Mouse (Mus musculus): ENCODE data around the gene Fan1. TPM values are rescaled to one million over a fixed set of nuclear protein-coding genes. Genes with fewer than 3 reads are reported as not detected.

Fan1 gene
- polyA plus RNA-seq, 1 experiment from 2014 or later: 5.1 TPM

DNA sequence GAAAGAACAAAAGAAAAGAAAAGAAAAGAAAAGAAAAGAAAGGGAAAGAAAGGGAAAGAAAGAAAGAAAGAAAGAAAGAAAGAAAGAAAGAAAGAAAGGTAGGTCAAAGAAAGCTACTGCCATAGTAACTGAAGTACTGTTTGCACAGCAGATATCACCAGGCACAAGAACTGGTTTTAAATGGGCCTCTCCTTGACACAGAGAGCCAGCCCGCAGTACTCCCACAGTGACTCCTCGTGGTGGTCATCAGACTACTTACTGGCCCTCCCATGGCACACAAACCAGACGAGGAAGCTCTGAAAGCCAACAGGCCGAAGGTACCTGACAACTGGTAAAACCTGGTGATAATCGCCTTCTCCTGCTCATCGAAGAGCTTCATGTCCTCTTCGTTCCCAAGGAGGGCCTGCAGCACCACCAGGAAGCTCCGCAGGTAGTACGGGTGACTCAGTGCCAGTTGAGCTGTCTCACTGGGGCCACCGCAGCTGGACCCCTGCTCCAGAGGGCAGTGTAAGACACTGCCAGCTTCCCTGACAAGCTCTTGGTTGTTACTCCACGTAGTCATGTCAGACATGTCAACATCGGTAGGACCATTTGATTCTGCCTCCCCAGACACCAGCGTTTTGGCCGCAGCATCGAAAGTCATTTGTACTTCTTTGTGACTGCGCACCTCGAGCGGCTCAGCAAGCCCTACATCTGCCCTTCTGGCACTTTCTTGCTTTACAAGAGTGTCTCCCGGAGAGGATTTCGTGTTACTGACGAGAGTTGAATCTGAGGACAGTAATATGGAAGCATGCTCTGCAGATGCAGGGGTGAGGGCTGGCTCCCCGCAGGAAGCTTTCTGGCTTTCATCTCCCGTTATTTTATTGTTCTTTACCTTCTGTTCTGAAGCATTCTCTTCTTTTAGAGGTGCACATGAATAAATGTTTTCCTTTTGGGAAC, 1.7 kb downstream of the Fan1 start:
- 87% methylated on average over 23 of the region's 23 CpGs for whole genome bisulfite sequencing

GRCm38 (mm10) chr7:64369841-64370240, 4.1 kb downstream of the Fan1 start:
- H3K27me3 ChIP-seq (ENCODE audit: control insufficient read depth, insufficient read depth, low read depth, low read length): no peaks in the 10 kb centered on the region
- no peak for ATAC-seq
- no peaks in the 10 kb centered on the region for H3K9me3 ChIP-seq (replicated peaks; ENCODE audit: control insufficient read depth, low read length, poor library complexity, severe bottlenecking)
- no peak overlapping the region for H3K4me3 ChIP-seq (ENCODE audit: low read depth, low read length)
- 93% methylated on average over 6 of the region's 6 CpGs for WGBS
- peaks cover 3% of the 10 kb centered on the region; the same call in 1 of the 2 replicates for H3K36me3 ChIP-seq (ENCODE audit: control insufficient read depth, insufficient read depth, low read length)
- peaks cover 7% of the 10 kb centered on the region for H3K4me1 ChIP-seq (ENCODE audit: control insufficient read depth, insufficient read depth, low read length)
- H3K27ac ChIP-seq (ENCODE audit: low read length): no peak overlapping the region
- H3K4me2 ChIP-seq (ENCODE audit: low read length): no peak overlapping the region
- H3K9ac ChIP-seq (ENCODE audit: low read depth, low read length): no peak overlapping the region

More for the DNA sequence above, 1.7 kb downstream of the Fan1 start:
- Histone ChIP-seq H3K4me3 (ENCODE audit: low read depth, low read length) (no peak overlapping the region), H3K9me3 (replicated peaks; ENCODE audit: control insufficient read depth, low read length, poor library complexity, severe bottlenecking) (no peaks in the 10 kb centered on the region), H3K4me1 (ENCODE audit: control insufficient read depth, insufficient read depth, low read length) (peaks cover 7% of the 10 kb centered on the region), H3K27ac (ENCODE audit: low read length) (no peak overlapping the region), H3K27me3 (ENCODE audit: control insufficient read depth, insufficient read depth, low read depth, low read length) (no peaks in the 10 kb centered on the region), H3K4me2 (ENCODE audit: low read length) (no peak overlapping the region), H3K36me3 (ENCODE audit: control insufficient read depth, insufficient read depth, low read length) (peaks cover 8% of the 10 kb centered on the region), H3K9ac (ENCODE audit: low read depth, low read length) (no peak overlapping the region)
- ATAC-seq: no peak

DNA sequence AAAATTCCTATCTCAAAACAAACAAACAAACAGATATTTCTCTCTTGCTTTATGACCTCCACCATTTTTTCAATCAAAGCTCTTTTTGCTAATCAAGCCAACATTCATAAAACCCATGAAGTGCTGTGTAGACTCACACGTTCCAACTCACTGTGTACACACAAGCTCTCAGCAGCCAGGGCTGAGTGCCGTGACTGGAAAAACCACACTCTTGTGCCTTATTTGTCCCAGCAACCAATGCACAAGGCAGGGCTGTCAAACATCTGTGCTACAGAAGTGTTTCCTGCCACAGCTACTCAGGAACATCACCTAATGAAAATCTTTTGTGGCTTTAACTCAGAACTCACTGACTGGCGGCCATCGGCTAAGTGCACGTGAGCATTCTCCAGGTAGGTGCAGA, 8.0 kb downstream of the Fan1 start:
- Histone ChIP-seq H3K4me1 (ENCODE audit: control insufficient read depth, insufficient read depth, low read length) (no peaks in the 10 kb centered on the region), H3K9ac (ENCODE audit: low read depth, low read length) (no peak overlapping the region), H3K27me3 (ENCODE audit: control insufficient read depth, insufficient read depth, low read depth, low read length) (no peaks in the 10 kb centered on the region), H3K4me3 (ENCODE audit: low read depth, low read length) (no peak overlapping the region), H3K4me2 (ENCODE audit: low read length) (no peak overlapping the region), H3K36me3 (ENCODE audit: control insufficient read depth, insufficient read depth, low read length) (peaks cover 23% of the 10 kb centered on the region), H3K9me3 (replicated peaks; ENCODE audit: control insufficient read depth, low read length, poor library complexity, severe bottlenecking) (no peaks in the 10 kb centered on the region), H3K27ac (ENCODE audit: low read length) (no peak overlapping the region)
- WGBS: 95% methylated on average over 5 of the region's 5 CpGs
- no peak for ATAC-seq

DNA sequence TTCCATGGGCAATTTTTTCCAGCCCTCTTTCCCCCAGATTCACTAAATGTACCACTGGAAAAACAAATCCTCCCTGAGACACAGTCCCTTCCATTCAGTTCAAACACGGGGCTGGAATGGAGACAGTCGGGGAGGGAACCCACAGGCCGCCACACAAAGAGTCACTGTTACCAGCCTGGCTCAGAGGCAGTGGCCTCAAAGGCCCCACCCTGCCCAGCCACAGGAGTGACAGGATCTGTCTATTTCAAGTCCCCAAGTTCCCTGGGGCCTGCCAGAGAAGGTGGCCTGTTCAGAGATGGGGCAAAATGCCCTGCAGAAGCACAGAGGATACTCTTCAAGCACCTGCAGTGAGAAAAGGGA, 13.3 kb downstream of the Fan1 start:
- Histone ChIP-seq H3K9me3 (replicated peaks; ENCODE audit: control insufficient read depth, low read length, poor library complexity, severe bottlenecking) (no peaks in the 10 kb centered on the region), H3K27me3 (ENCODE audit: control insufficient read depth, insufficient read depth, low read depth, low read length) (no peaks in the 10 kb centered on the region), H3K4me3 (ENCODE audit: low read depth, low read length) (no peak overlapping the region), H3K36me3 (ENCODE audit: control insufficient read depth, insufficient read depth, low read length) (peaks cover 32% of the 10 kb centered on the region), H3K27ac (ENCODE audit: low read length) (peak overlapping the region; percentile 17; the same call in 1 of the 2 replicates), H3K9ac (ENCODE audit: low read depth, low read length) (no peak overlapping the region), H3K4me2 (ENCODE audit: low read length) (no peak overlapping the region), H3K4me1 (ENCODE audit: control insufficient read depth, insufficient read depth, low read length) (no peaks in the 10 kb centered on the region)
- 60% methylated on average over 3 of the region's 3 CpGs for WGBS
- no peak for ATAC-seq

GRCm38 (mm10) chr7:64359943-64360585, 13.8 kb downstream of the Fan1 start:
- ATAC-seq: no peak
- no peak overlapping the region for H3K4me2 ChIP-seq (ENCODE audit: low read length)
- H3K4me1 ChIP-seq (ENCODE audit: control insufficient read depth, insufficient read depth, low read length): no peaks in the 10 kb centered on the region
- H3K36me3 ChIP-seq (ENCODE audit: control insufficient read depth, insufficient read depth, low read length): peaks cover 30% of the 10 kb centered on the region
- no peak overlapping the region for H3K9ac ChIP-seq (ENCODE audit: low read depth, low read length)
- H3K27me3 ChIP-seq (ENCODE audit: control insufficient read depth, insufficient read depth, low read depth, low read length): no peaks in the 10 kb centered on the region
- H3K4me3 ChIP-seq (ENCODE audit: low read depth, low read length): no peak overlapping the region
- WGBS: 91% methylated on average over 20 of the region's 20 CpGs
- no peak overlapping the region for H3K27ac ChIP-seq (ENCODE audit: low read length)
- H3K9me3 ChIP-seq (replicated peaks; ENCODE audit: control insufficient read depth, low read length, poor library complexity, severe bottlenecking): no peaks in the 10 kb centered on the region

DNA sequence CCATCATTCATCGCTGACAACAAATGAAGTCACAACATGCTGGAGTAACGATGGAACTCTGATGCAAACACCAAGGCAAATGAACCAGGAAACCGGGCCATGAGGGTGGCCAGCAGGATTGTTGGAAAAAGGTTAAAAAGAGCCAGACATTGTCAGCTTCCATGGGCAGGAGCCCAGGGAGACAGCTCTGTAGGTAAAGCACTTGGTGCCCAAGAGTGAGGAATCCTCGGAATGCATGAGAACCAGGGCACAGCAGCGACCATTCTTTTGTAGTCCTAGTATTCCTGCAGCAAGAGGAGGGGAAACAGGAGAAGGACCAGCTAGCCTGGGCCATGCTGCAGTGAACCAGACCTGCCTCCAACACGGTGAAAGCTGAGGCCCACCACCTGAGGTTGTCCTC, 15.2 kb downstream of the Fan1 start:
- ATAC-seq: no peak
- H3K9me3 ChIP-seq (replicated peaks; ENCODE audit: control insufficient read depth, low read length, poor library complexity, severe bottlenecking): no peaks in the 10 kb centered on the region
- H3K27me3 ChIP-seq (ENCODE audit: control insufficient read depth, insufficient read depth, low read depth, low read length): no peaks in the 10 kb centered on the region
- H3K36me3 ChIP-seq (ENCODE audit: control insufficient read depth, insufficient read depth, low read length): peaks cover 21% of the 10 kb centered on the region
- no peak overlapping the region for H3K27ac ChIP-seq (ENCODE audit: low read length)
- WGBS: 83% methylated on average over 6 of the region's 6 CpGs
- no peaks in the 10 kb centered on the region for H3K4me1 ChIP-seq (ENCODE audit: control insufficient read depth, insufficient read depth, low read length)
- no peak overlapping the region for H3K9ac ChIP-seq (ENCODE audit: low read depth, low read length)
- H3K4me2 ChIP-seq (ENCODE audit: low read length): no peak overlapping the region
- H3K4me3 ChIP-seq (ENCODE audit: low read depth, low read length): no peak overlapping the region

DNA sequence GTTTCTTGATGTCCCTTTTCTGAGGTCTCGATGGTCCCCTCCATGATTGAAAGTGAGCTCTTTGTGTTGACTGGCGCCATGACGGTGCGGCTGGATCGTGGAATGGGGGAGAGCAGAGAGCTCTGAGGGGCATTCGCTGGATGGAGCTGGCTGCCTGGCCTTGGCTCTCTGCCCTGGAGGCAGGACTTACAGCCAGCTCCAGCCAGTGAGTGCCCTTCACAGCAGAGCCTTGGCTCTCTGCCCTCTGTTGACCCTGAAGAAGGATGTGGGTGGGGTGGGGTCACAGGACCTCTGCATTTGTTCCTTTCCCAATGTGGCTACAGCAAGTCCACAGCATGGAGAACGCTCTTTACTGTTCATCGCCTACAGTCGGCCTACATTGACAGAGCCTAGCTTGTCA, 16.5 kb downstream of the Fan1 start:
- H3K36me3 ChIP-seq (ENCODE audit: control insufficient read depth, insufficient read depth, low read length): peaks cover 15% of the 10 kb centered on the region
- WGBS: 89% methylated on average over 9 of the region's 9 CpGs
- no peak overlapping the region for H3K9ac ChIP-seq (ENCODE audit: low read depth, low read length)
- H3K4me3 ChIP-seq (ENCODE audit: low read depth, low read length): no peak overlapping the region
- no peaks in the 10 kb centered on the region for H3K9me3 ChIP-seq (replicated peaks; ENCODE audit: control insufficient read depth, low read length, poor library complexity, severe bottlenecking)
- H3K27ac ChIP-seq (ENCODE audit: low read length): no peak overlapping the region
- ATAC-seq: no peak
- H3K4me2 ChIP-seq (ENCODE audit: low read length): no peak overlapping the region
- no peaks in the 10 kb centered on the region for H3K4me1 ChIP-seq (ENCODE audit: control insufficient read depth, insufficient read depth, low read length)
- no peaks in the 10 kb centered on the region for H3K27me3 ChIP-seq (ENCODE audit: control insufficient read depth, insufficient read depth, low read depth, low read length)

GRCm38 (mm10) chr7:64356661-64357060, 17.2 kb downstream of the Fan1 start:
- no peak overlapping the region for H3K9ac ChIP-seq (ENCODE audit: low read depth, low read length)
- no peaks in the 10 kb centered on the region for H3K27me3 ChIP-seq (ENCODE audit: control insufficient read depth, insufficient read depth, low read depth, low read length)
- ATAC-seq: no peak
- 89% methylated on average over 5 of the region's 5 CpGs for WGBS
- no peak overlapping the region for H3K27ac ChIP-seq (ENCODE audit: low read length)
- H3K4me3 ChIP-seq (ENCODE audit: low read depth, low read length): no peak overlapping the region
- H3K4me2 ChIP-seq (ENCODE audit: low read length): no peak overlapping the region
- peaks cover 10% of the 10 kb centered on the region for H3K36me3 ChIP-seq (ENCODE audit: control insufficient read depth, insufficient read depth, low read length)
- no peaks in the 10 kb centered on the region; the same call in 1 of the 2 replicates for H3K4me1 ChIP-seq (ENCODE audit: control insufficient read depth, insufficient read depth, low read length)
- no peaks in the 10 kb centered on the region for H3K9me3 ChIP-seq (replicated peaks; ENCODE audit: control insufficient read depth, low read length, poor library complexity, severe bottlenecking)

- WGBS: 19% methylated on average over 14 of the region's 14 CpGs
- no peak overlapping the region for H3K27ac ChIP-seq (ENCODE audit: low read length)
- H3K4me3 ChIP-seq (ENCODE audit: low read depth, low read length): no peak overlapping the region
- no peak for ATAC-seq
- H3K9ac ChIP-seq (ENCODE audit: low read depth, low read length): no peak overlapping the region
- peaks cover 3% of the 10 kb centered on the region; the same call in 1 of the 2 replicates for H3K4me1 ChIP-seq (ENCODE audit: control insufficient read depth, insufficient read depth, low read length)
- H3K27me3 ChIP-seq (ENCODE audit: control insufficient read depth, insufficient read depth, low read depth, low read length): no peaks in the 10 kb centered on the region
- H3K4me2 ChIP-seq (ENCODE audit: low read length): no peak overlapping the region
- H3K9me3 ChIP-seq (replicated peaks; ENCODE audit: control insufficient read depth, low read length, poor library complexity, severe bottlenecking): no peaks in the 10 kb centered on the region
- peaks cover 9% of the 10 kb centered on the region for H3K36me3 ChIP-seq (ENCODE audit: control insufficient read depth, insufficient read depth, low read length)
Measured at GRCm38 (mm10) chr7:64354206-64354605, 19.7 kb downstream of the Fan1 start.

All from midbrain, embryonic 16.5 days (tissue).